In genomic region chr2:102873848-102874247, GRCm38 (mm10) we compare ENCODE assay signal across 9 mouse cellular contexts. TPM values are rescaled to one million over a fixed set of nuclear protein-coding genes. Genes with fewer than 3 reads are reported as not detected.
A peak's percentile ranks its signal among the peaks of the same experiment; 100 is the strongest.
DNase-seq lines count a peak whose midpoint lies in the region; TF ChIP-seq lines count a peak whose summit lies in the region.
"Had no signal": no experiment of that assay in that cellular context is flagged by ENCODE, and none has a peak within 500 bp of the region (broad histone marks: within the 10 kb centered on the region; RNA-seq: fewer than 3 reads in every experiment).

No protein-coding gene starts in this region.

- peaks cover 4% of the 10 kb centered on the region for H3K36me3 ChIP-seq in heart, adult 2 months (ENCODE audit: control insufficient read depth, insufficient read depth, low read length)
- no peaks in the 10 kb centered on the region for H3K36me3 ChIP-seq in heart, embryonic 10.5 days
- peaks cover 89% of the 10 kb centered on the region for H3K36me3 ChIP-seq in megakaryocyte, embryonic 14.5 days (replicated peaks; ENCODE audit: low read length)

- TF ChIP-seq CTCF in heart, adult 2 months (IDR thresholded peaks at IDR 0.05) = no peak

- intact Hi-C loops in heart, adult 2 months (cut with DNase I) = no loop called here

- H3K79me2 ChIP-seq in heart, adult 2 months (replicated peaks; ENCODE audit: control insufficient read depth, insufficient read depth, low read length) = no peaks in the 10 kb centered on the region

- H3K27ac ChIP-seq in heart, adult 2 months = peak overlapping the region; percentile 58
- no peak overlapping the region for H3K27ac ChIP-seq in heart, embryonic 10.5 days

- TF ChIP-seq POLR2A in heart, adult 2 months (IDR thresholded peaks at IDR 0.05; ENCODE audit: insufficient read depth, low read depth, low read length) = no peak

- no peaks in the 10 kb centered on the region; the same call in 1 of the 2 replicates for H3K27me3 ChIP-seq in heart, adult 2 months (ENCODE audit: control insufficient read depth, insufficient read depth, low read length)
- H3K27me3 ChIP-seq in heart, embryonic 10.5 days (ENCODE audit: insufficient read depth, poor library complexity, severe bottlenecking) = no peaks in the 10 kb centered on the region
- no peaks in the 10 kb centered on the region for H3K27me3 ChIP-seq in megakaryocyte, embryonic 14.5 days (replicated peaks)

- no peak overlapping the region for H3K9ac ChIP-seq in heart, adult 2 months (ENCODE audit: low read depth, low read length)

- H3K4me3 ChIP-seq in heart, adult 2 months = no peak overlapping the region
- no peak overlapping the region for H3K4me3 ChIP-seq in heart, embryonic 10.5 days
- H3K4me3 ChIP-seq in megakaryocyte, embryonic 14.5 days (replicated peaks) = peak overlapping the region; percentile 48

- DNase-seq in heart, adult 2 months = peak in 1 of 2 experiments; percentile 35
- DNase-seq in heart, embryonic 10.5 days (ENCODE audit: low spot score) = no peak
- peak; percentile 84 for DNase-seq in CD4-positive, CD25-positive, alpha-beta regulatory T cell, adult 2 months (ENCODE audit: low read depth, low spot score)
- DNase-seq in embryo, embryonic 9.5 days (ENCODE audit: extremely low spot score) = peak; percentile 12
- no peak for DNase-seq in kidney, adult 9 months
- no peak for DNase-seq in adipocyte (ENCODE audit: low spot score)
- DNase-seq in cerebellum, adult 11 months = no peak
- DNase-seq: cerebellum, adult 8-10 months had no signal

- H3K4me1 ChIP-seq in heart, adult 2 months (ENCODE audit: control insufficient read depth, insufficient read depth, low read length) = peaks cover 12% of the 10 kb centered on the region
- peaks cover 44% of the 10 kb centered on the region for H3K4me1 ChIP-seq in heart, embryonic 10.5 days
- peaks cover 100% of the 10 kb centered on the region for H3K4me1 ChIP-seq in megakaryocyte, embryonic 14.5 days

- WGBS in heart, adult 2 months = 47% methylated on average over 4 of the region's 4 CpGs
- 57% methylated on average over 4 of the region's 4 CpGs for WGBS in heart, embryonic 10.5 days

- TF ChIP-seq EP300 in heart, adult 2 months (IDR thresholded peaks at IDR 0.05; ENCODE audit: insufficient read depth, low read depth, low read length) = no peak

- H3K9me3 ChIP-seq in heart, embryonic 10.5 days = no peaks in the 10 kb centered on the region
- H3K9me3 ChIP-seq in megakaryocyte, embryonic 14.5 days = no peaks in the 10 kb centered on the region

RNA-seq across cellular contexts. Expression of gene Cd44, which starts 27.6 kb away (rescaled TPM):
- total RNA-seq in heart, adult 2 months (2021) = 10 to 100 TPM in 1 of 2 experiments, 1 to 10 TPM in 1; 8.4 to 10.8 TPM
- 9.1 and 10.4 TPM in 2 replicates for polyA plus RNA-seq in heart, adult 2 months (2012; rRNA removed)
- 13.4 and 22.7 TPM in 2 replicates for polyA plus RNA-seq in heart, embryonic 10.5 days (2016; fragmentation: Nextera tagmentation; extraction: Ambion mirVana)
- 3.1 and 10.6 TPM in 2 replicates for polyA plus RNA-seq in megakaryocyte, embryonic 14.5 days (2012; ENCODE audit: insufficient read depth, low replicate concordance)

Comparison
In these comparisons a context has a peak if more than half of its experiments do, and no peak if none do; other contexts are left out.
1. DNase-seq: peak in CD4-positive, CD25-positive, alpha-beta regulatory T cell, adult 2 months (single experiment) and embryo, embryonic 9.5 days (single experiment); none in heart, embryonic 10.5 days (single experiment), kidney, adult 9 months (single experiment), adipocyte (single experiment) and cerebellum, adult 11 months (single experiment).